Comparison of ENCODE assay signal across 22 mouse cellular contexts in genomic region chr10:75430147-75430537, GRCm38 (mm10). TPM values are rescaled to one million over a fixed set of nuclear protein-coding genes. Genes with fewer than 3 reads are reported as not detected.
"Had no signal": no experiment of that assay in that cellular context is flagged by ENCODE, and none has a peak within 500 bp of the region (broad histone marks: within the 10 kb centered on the region; RNA-seq: fewer than 3 reads in every experiment).

No protein-coding gene starts in this region.

- H3K36me3 ChIP-seq: intestine, embryonic 15.5 days; limb, embryonic 10.5 days; limb, embryonic 13.5 days; midbrain, embryonic 10.5 days; midbrain, embryonic 13.5 days; neural tube, embryonic 13.5 days had no signal

- H3K9ac ChIP-seq: intestine, embryonic 15.5 days; limb, embryonic 13.5 days; liver, embryonic 14.5 days; lung, embryonic 14.5 days; midbrain, embryonic 13.5 days; neural tube, embryonic 13.5 days had no signal

- H3K4me2 ChIP-seq: limb, embryonic 13.5 days; lung, embryonic 14.5 days; midbrain, embryonic 13.5 days; neural tube, embryonic 13.5 days had no signal

- DNase-seq: kidney, adult 11 months; kidney, adult 9 months; kidney, postnatal 25 days; lung, embryonic 14.5 days; retina, postnatal 1 day; right cerebral cortex, postnatal 25 days; thymus, adult 2 months; thymus, postnatal 14 days; thymus, postnatal 4 days had no signal

- H3K4me3 ChIP-seq: intestine, embryonic 15.5 days; layer of hippocampus, adult 2 months; limb, embryonic 10.5 days; limb, embryonic 13.5 days; megakaryocyte, embryonic 14.5 days; midbrain, embryonic 10.5 days; midbrain, embryonic 13.5 days; myocyte; neural tube, embryonic 13.5 days had no signal

- H3K27me3 ChIP-seq: intestine, embryonic 15.5 days; limb, embryonic 13.5 days; midbrain, embryonic 13.5 days; neural tube, embryonic 13.5 days had no signal

- H3K4me1 ChIP-seq: intestine, embryonic 15.5 days; limb, embryonic 10.5 days; limb, embryonic 13.5 days; midbrain, embryonic 10.5 days; midbrain, embryonic 13.5 days; neural tube, embryonic 13.5 days had no signal

- H3K27ac ChIP-seq: layer of hippocampus, adult 2 months; limb, embryonic 10.5 days; limb, embryonic 13.5 days; liver, embryonic 14.5 days; midbrain, embryonic 10.5 days; midbrain, embryonic 13.5 days; neural tube, embryonic 13.5 days; stomach, postnatal 0 days had no signal

- ATAC-seq: lung, postnatal 0 days; midbrain, embryonic 13.5 days; midbrain, embryonic 16.5 days had no signal

- H3K9me3 ChIP-seq: intestine, embryonic 15.5 days; limb, embryonic 10.5 days; midbrain, embryonic 10.5 days; midbrain, embryonic 13.5 days had no signal

RNA-seq across cellular contexts. Expression of gene Upb1, which starts 29.2 kb away (rescaled TPM):
- polyA plus RNA-seq: limb, embryonic 10.5 days; midbrain, embryonic 10.5 days; midbrain, embryonic 13.5 days; neural tube, embryonic 13.5 days had no signal
